Mouse (Mus musculus) activated CD4-positive, CD25-positive, alpha-beta regulatory T cell, adult 4 months (primary cell): ENCODE measurements around the gene Rpsa. TPM values are rescaled to one million over a fixed set of nuclear protein-coding genes. Genes with fewer than 3 reads are reported as not detected.

Experiments used
- ATAC-seq: one replicate; pipeline ENCODE4 v1.8.0; 2017
- polyA plus RNA-seq, 2 experiments: library from polyadenylated mRNA; unstranded; fragments of 100-300 nt; shearing (Covaris generic); gene quantifications; one replicate each; pipeline ENCODE4 v1.2.1; 2017

Gene Rpsa
- polyA plus RNA-seq, 2 experiments from 2014 or later = 3,266 to 3,639 TPM

DNA sequence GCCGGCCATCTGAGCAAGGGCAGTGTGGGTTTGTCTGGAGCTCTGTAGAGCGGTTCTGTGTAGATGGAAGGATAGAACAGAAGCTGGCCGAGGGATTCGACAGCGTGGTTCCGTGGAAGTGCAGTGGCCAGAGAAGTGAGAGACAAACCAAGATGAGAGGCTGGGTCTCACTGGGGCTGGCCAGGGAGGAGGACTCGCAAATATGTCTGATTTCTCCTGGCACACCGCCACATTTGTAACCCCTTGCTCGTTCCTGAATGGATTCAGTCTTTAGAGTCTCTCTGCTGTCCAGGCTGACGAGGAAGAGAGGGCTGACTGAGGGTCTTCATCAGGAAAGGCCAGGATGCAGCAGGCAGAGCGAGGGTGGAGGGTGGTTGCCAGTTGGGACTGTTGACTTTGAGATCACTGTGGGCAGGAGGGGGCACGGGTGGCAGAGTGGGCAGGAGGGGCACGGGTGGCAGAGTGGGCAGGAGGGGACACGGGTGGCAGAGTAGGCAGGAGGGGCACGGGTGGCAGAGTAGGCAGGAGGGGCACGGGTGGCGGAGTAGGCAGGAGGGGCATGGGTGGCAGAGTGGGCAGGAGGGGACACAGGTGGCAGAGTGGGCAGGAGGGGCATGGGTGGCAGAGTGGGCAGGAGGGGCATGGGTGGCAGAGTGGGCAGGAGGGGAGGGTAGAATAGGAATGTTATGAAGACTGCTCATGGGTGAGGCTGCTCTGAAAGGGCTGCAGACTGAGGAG lies 13.3 kb upstream of the Rpsa start:
- no peak for ATAC-seq

DNA sequence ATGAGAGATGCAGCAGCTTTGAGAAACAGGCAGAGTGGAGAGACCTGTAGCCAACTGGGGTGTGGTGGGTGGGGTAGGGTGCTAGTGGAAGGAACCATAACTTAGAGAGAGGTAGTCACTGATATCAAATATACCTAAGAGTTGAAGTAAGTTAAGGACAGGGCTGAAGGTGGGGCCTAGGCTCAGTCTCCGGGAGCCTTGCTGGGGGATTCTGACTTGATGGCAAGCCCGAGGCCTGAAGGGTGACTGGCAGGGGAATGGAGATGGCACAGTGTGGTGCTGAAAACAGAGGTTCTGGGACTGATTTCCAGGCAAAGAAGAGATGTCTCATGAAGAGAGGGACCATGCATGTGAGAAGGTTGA lies 12.7 kb upstream of the Rpsa start:
- no peak for ATAC-seq

DNA sequence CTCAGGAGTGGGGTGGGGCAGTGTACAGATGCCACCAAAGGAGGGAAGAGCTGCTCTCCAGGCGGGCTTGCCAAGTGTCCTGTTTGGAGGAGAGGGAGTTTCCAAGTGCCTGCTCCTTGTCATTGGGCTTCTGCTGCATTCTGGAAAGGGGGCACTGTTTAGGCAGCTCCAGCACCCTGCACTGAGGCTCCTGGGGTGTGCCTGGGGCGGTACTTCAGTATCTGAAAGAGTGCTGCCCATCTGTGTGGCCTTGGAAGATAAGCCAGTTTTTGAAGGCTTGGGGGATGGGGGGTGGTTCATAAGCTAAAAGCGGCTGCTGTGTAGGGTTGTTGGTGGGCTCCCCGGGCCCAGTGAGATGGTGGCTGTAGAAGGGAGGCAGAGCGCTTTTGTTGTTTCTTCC lies 11.9 kb upstream of the Rpsa start:
- no peak for ATAC-seq

DNA sequence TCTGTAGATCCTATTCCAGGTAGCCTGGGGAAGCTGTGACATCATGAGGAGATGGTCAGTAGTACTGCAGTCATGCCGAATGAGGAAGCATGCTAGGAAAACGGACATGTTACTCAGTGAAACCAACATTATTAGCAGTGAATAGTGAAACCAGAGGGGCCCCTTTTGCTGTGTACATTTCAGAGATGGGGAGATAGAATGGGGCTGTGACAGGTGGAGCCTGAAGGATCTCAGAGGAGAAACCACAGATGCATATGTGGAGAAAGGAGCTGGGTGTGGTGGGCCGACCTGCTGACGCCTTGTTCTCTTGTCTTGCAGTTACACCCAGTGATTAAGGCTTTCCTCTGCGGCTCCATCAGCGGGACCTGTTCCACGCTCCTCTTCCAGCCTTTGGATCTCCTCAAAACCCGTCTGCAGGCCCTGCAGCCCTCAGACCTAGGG lies 11.3 kb upstream of the Rpsa start:
- ATAC-seq = no peak

DNA sequence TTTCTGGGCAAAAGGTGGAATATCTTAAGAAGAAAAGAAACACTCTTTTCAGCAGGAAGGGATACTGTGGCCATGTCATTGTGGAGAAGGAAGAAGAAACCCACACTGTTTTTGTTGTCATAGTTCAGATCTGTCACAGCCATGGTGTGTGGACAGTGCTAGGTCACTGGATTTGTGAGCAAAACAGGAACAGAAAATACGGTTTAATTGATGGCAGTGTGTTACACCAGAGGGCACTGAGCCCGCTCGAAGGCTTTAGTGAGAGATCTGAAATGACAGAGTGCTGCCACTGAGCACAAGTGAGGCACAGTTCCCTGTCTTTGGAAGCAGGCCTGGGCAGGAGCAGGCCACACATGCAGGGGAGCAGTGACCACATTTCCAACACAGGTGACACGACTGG lies 9.3 kb upstream of the Rpsa start:
- no peak for ATAC-seq

DNA sequence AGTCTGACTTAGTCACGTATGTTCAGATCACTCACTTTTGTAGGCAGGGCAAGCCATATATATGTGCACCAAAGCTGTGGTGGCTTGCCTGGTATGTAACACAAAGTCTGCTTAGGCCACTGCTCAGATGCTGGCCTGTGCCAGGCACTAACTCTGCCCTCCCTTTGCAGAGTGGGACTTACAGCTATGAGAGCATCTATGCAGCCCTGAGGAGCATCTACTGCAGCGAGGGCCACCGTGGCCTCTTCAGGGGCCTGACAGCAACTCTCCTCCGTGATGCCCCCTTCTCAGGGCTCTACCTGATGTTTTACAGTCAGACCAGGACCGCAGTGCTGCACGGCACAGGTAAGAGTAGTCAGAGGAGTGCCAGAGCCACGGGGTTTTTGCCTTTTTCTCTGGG lies 7.0 kb upstream of the Rpsa start:
- no peak for ATAC-seq

DNA sequence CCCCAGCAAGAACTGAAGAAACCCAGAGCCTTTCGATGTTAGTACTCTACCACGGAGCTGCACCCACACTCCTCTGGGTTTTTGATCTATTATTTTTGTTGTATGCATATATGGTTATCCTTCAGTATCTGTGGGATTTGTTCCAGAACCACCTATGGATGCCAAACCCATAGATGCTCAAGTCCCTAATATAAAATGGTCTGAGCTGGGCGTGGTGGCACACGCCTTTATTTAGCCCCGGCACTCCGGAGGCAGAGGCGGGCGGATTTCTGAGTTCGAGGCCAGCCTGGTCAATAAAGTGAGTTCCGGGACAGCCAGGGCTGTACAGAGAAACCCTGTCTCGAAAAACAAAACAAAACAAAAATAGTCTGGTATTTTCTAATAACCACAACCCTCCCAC lies 621 bp upstream of the Rpsa start:
- ATAC-seq = no peak

DNA sequence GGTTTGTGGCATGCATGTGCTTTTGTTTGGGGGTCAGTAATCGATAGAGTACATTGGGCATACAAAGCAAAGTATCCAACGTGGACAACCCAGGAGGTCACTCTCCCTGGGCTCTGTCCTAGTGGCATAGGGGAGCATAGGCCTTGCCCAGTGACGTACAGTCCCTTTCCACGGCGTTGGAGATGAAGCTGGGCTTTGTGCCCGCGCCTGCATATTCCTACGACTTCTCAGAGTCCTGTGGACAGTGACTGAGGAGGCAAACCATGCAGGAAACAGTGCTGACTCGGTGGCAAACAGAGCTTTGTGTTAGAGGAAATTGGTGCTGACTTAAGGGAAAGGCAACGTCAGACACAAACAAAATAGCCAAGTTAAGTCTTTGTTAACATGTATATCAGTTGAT lies 1.8 kb downstream of the Rpsa start:
- ATAC-seq = no peak

DNA sequence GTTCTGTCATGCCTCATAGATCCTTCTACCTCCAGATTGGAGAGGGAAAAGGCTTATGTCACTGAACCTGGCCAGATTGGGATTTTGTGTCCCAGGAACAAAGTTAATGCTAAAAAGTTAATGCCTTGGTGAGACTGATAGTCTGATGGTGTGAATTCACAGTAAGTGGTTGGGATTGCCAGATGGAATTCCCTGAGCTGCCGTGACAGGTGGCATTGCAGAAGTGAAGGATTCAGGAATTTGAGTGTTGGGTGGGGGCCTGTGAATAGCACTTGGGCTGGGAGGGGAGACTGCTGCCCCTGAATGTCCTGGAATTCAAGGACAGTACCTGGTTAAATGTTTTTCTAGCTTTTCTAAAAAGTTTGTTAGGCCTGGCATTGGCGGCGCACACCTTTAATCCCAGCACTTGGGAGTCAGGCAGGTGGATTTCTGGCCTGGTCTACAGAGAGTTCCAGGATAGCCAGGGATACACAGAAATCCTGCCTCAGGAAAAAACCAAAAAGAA lies 4.3 kb downstream of the Rpsa start:
- no peak for ATAC-seq

DNA sequence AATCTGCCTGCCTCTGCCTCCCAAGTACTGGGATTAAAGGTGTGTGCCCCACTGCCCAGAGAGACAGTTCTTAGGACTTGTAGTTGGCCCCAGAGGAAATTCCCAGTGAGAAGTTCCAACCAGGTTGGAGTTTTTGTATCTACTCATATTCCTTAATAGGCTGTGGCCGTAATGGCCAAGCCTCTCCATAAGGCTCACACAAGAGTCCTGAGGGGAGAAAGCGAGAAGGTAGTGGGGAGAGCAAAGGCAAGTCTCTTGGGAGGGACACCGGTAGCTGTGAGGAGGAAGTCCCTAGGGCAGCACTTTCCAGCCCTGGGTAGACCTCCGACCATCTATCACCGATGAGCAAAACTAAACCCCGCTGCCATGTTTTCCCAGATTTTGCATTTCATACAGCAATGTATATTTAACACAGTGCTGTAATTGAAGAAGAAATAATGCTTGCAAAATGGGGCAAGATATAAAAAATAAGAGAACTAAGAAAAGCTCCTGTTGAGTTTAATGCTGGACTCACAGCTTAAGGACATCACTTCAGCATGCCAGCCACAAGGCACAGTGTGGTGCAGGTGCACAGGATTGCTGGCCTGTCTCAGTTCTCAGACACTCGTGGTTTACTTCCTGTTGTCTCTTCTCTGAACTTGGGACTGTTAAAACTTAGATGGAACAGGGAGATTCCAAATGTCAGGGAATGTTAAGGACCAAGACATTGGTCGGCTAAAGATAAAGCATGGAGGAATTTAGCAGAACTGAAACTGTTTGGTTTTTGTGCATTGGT lies 5.7 kb downstream of the Rpsa start:
- ATAC-seq = no peak

DNA sequence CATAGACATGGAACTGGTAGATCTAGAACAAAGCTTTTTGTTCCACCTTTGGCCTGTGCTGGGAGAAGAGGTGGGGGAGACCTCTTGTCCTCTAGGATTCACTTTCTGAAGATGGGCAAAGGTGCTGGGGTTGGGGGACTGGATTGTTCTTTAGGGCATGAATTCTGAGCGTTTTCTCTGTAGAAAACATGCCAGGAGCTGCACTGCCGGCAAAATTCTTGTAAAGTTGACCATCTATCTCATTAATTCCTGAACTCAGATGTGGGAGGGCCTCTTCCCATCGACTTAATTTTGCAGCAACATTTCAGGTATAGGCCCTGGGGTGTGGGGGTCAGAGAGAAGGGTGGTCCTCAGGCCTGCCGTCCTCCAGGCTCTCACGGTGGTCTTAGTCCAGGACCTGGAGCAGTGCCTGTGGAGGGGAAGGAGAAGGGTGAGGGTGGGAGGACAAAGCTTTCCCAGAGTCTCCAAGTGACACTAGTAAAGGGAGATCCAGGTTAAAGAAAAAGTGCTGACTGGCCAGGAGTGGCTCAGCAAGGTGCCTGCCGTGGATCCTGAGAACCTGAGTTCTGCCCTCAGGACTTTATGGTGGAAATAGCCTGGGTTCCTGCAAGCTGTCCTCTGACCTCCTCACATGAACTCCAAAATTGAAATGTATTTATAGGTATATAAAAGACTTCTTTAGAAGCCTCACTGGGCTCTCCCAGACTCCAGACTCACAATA lies 6.4 kb downstream of the Rpsa start:
- no peak for ATAC-seq

DNA sequence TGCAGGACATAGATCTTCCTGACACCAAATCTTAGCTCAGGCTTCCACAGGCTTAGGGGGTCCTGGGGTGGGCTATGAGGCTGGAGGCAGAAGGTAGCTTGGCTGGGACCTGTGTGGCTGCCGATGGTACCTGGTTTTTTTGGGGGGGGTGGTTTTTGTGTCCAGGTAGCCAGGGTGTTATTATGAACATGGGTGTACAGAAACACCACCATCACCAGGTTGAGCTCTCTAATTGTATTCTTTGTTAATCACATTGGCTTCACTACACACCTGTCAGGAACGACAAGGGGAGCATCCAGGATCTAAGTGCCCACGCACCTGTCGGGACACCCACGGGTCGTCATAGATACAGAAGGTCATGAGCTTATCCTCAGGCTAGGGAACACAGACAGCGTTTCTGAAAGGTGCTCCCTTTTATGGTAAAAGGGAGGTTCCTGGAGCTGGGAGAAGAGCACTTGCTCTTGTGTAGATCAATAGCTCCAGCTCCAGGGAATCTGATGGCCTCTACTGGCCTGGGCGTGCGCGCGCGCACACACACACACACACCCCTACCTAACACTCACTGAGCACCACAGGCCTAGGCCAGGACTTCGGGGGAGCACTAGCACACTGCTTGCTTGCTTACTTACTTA lies 7.2 kb downstream of the Rpsa start:
- no peak for ATAC-seq

DNA sequence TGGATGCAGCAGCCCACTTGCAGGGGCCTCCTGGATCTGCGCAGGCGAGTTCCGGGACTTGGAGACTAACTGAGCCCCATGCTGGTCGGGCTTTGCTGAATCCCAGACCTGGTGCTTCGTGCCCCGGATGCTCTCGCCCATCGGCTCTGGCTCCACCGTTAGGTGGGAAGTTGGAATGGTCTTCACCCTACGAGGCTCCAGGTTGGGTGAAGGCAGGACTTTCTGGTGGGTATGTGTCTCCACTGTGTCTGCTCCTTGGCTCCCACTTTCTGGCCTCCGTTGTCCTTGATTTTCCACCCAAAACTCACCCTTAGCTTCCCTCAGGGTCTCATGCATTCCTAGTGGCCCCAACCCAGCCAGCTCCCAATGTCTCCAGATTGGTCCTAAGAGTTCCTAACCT lies 8.0 kb downstream of the Rpsa start:
- ATAC-seq = no peak

DNA sequence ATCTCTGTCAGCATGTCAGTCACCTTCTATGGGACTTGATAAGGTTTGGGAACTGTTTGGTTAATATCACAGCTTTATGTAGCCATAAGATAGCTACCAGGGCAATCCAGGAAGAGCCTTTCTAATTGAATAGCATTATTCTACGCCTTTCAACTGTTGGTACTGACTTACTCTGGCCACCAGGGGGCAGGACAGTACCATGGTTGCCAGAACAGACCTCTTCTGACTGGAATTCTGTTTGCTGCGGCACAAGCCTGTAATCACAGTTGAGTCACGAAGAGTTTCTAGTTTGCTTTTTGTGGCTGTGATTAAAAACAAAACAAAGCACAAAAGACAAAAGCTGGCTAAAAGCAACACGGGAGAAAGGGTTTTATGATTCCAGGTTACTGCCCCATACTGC lies 13.2 kb downstream of the Rpsa start:
- peak; percentile 89 for ATAC-seq

DNA sequence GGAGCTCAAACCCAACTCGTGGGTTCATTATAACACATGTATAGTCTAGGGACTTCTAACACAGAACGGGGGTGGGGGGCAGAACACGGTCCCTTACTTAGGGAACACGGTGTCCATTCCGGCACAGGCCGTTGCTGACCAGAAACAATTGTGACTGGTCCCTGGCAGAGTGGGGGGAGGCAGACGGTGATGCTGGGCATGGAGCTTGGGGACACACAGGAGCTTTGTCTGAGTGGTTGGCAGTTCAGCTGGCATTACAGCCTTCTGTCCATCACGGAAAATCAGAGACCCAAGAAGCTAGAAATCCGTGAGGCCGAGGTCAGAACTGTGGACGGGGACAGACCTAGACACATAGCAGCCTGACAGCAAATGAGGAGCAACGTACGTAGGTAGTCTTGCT lies 17.0 kb downstream of the Rpsa start:
- no peak for ATAC-seq

DNA sequence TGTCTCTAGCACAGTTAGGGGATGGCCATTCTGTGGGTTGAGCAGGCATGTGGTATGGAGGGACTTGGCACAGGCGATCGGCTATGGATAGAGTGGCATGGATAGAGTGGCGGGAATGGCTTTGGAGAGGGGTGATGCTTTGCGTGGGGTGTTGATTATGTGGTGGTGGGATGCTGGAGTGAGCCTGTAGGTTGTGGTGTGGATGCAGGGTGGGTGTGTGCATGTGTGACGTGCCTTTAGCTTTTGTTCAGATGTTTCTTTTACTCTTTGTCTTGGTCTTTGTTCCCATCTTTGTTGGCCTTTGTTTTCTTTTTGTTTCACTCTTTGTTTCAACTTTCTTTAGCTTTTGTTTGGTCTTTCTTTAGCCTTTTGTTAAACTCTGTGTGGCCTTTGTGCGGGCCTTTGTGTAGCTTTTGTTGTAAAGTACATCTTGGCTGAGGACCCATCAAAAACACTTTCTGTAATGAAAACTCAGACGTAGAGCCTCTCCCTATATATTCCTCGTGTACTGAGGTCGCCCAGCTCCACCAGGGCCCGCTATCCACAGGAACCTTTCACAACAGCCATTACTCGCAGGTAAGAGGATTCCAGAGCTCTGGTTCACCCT lies 21.8 kb downstream of the Rpsa start, which contains the start of gene Mobp:
Mobp (plus strand) TSS at position 486 of the 607 bp plus-strand sequence.
- ATAC-seq = no peak

DNA sequence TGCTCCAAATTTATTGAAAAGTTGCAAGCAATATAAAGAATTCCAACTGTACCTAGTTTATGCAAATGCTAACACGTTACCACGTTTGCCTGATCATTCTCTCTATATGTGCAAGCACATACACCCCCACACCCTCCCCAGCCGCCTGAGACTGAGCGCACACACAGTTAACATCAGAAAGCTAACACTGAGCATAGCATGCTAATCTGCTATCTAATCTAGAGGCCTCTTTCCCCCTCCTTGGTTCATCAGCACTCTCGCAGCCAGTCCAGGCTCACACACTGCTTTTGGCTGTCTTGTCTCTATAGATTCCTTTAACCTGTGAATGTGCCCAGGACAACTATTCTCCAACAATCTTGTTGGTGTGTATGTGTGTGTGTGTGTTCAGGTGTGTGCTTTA lies 23.7 kb downstream of the Rpsa start:
- no peak for ATAC-seq

DNA sequence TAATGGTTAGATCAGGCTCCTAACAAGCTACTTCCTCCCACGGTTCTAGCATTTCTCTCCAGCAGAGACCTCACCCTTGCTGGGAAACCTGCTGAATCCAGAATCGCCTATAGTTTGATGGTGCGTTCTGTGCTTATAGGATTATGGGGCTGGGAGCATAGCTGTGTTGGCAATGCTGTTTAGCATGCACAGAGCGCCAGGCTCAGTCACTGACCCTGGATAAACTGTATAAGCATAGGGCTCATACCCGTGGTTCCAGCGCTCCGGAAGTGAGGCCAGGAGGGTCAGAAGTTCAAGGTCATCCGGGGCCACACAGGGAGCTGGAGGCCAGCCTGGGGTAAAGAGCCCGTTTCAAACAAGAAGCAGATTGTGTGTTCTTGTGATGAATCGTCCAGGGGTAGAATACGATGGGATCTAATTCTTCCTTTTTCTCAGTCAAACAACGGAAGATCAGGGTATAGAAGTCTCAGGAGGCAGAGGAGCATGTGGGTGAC lies 24.5 kb downstream of the Rpsa start:
- no peak for ATAC-seq

DNA sequence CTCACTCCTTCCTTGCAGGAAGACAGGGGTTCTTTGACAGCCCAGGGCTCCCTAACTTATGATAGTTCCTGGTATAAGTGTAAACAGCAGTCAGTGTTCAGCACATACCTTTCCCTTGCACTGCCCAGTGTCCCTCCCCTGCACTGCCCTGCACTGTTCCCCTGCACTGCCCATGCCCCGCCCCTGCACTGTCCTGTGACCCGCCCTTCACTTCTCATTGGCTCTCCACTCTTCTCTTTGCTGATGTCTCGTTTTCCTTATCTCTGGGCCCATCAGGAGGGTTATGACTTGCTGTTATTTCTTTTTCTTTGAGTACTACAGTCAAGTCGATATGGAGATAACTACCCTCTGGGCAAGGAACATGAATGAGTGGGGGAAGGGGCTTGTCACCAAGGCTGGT lies 30.6 kb downstream of the Rpsa start:
- no peak for ATAC-seq

DNA sequence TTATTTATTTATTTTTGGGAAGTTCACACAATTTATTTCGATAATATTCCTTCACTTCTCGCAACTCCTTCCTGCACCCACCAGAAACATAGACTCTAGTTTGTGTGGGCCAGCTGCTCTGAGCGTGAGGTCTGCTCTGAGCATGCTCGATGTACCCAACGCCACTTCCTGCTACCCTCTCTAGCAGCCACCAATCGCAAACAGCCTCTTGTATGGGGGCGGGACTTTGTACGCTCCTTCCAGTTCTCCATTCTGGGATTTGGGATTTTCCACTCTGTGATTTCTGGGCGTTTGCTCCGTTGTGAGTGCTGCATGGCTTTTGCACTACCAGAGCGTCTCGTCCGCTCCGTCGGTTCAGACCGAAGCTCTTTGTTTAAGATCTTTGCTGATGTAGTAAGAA lies 36.4 kb downstream of the Rpsa start:
- ATAC-seq = no peak

DNA sequence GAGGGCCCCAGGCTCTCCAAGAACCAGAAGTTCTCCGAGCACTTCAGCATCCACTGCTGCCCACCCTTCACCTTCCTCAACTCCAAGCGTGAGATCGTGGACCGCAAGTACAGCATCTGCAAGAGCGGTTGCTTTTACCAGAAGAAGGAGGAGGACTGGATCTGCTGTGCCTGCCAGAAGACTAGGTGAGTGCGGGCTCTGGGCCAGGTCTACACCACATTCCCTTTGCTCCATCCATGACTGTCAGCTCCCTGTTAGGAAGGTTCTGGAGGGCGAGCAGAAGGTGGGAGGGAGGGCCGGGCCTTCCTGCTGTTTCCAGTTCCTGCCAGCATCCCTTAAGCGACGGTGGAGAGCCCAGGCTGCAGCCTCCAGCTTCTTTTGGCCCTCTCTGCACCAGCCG lies 40.3 kb downstream of the Rpsa start:
- ATAC-seq = no peak

DNA sequence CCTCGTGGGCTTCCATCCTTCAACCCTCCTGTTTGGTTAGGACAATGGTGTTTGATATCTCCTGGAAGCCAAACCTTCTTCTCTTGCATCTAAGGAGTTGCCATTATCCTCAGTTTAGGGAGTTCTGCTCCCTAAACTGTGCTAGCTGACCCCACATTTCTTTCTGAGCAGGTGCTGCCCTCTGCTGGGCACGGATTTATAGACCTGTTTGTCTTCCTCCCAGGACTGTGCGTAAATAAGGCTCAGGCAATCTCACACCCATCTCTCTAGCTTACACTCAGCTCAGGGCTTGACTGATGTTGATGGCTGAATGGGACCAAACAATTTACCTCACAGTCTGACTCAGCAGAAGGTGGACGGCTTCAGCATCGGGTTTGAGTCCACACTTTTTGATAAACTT lies 43.8 kb downstream of the Rpsa start:
- no peak for ATAC-seq
